Mouse (Mus musculus) spleen, adult 2 months (tissue): ENCODE data around the gene Dlgap3.

Experiments
- CTCF ChIP-seq: fragments of 200-500 bp; IDR thresholded peaks from 2 replicates; pipeline ENCODE4 v1.5.1; 2011; ENCODE audit warnings: mild to moderate bottlenecking, inconsistent platforms; ENCODE audit not compliant: insufficient read depth, insufficient read length, insufficient replicate concordance; ENCODE audit errors: extremely low read depth
- POLR2A ChIP-seq: fragments of 200-500 bp; IDR thresholded peaks from 2 replicates; pipeline ENCODE4 v1.6.1; 2011; ENCODE audit warnings: low read depth, low read length, inconsistent platforms

DNA sequence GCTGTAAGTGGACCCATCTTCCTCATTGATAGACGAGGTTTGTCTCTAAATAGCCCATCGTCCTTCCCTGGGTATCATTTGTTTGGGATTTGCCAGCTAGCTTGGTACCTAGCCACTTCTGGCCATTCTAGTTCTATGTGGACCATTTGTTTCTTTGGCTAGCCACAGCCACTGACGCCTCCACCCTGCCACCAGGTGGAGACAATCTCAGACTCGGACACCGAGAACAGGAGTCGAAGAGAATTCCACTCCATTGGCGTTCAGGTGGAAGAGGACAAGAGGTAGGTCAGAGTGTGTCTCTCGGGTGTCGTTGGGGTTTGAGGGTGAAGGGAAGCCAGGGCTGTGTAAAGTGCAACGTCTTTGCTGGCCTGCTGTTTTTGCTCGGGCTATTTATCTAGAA, 46.1 kb downstream of the Dlgap3 start:
- TF ChIP-seq CTCF (no peak), POLR2A (no peak)
